Mouse (Mus musculus) intestine, embryonic 14.5 days (tissue): ENCODE results near the gene Fam169a. TPM values are rescaled to one million over a fixed set of nuclear protein-coding genes. Genes with fewer than 3 reads are reported as not detected.
"Not testable (repeated sequence)": the region's sequence is repeated elsewhere in the genome, so short reads cannot be mapped to it uniquely, and the experiment has no call there.

Experiments
- ATAC-seq: fragments of 200-750 bp; cut with Nextera tagmentation; replicated peaks from 2 replicates; pipeline ENCODE4 v1.8.0; 2017; ENCODE audit warnings: low read depth, moderate number of reproducible peaks, moderate TSS enrichment, moderate library complexity; ENCODE audit not compliant: low FRiP score, low TSS enrichment
- DNase-seq: peaks from one replicate; pipeline ENCODE4 v3.0.0-alpha.2; 2018; ENCODE audit warnings: low spot score
- H3K27ac ChIP-seq: fragments of 300-500 bp; sonication (generic); 2 replicates; pipeline ENCODE4 v1.5.1; 2014; ENCODE audit warnings: low read depth, mild to moderate bottlenecking, control low read depth
- H3K27me3 ChIP-seq: fragments of 300-500 bp; sonication (generic); replicated peaks from 2 replicates; pipeline ENCODE4 v1.6.1; 2014; ENCODE audit warnings: low read length, control low read depth; ENCODE audit not compliant: control insufficient read depth, insufficient read depth
- H3K36me3 ChIP-seq: fragments of 300-500 bp; sonication (generic); 2 replicates; pipeline ENCODE4 v1.6.1; 2014; ENCODE audit warnings: low read length, control low read depth; ENCODE audit not compliant: control insufficient read depth, insufficient read depth
- H3K4me1 ChIP-seq: fragments of 300-500 bp; sonication (generic); replicated peaks from 2 replicates; pipeline ENCODE4 v1.6.1; 2014; ENCODE audit warnings: low read length, control low read depth, mixed read lengths; ENCODE audit not compliant: control insufficient read depth, insufficient read depth
- H3K4me2 ChIP-seq: fragments of 300-500 bp; sonication (generic); 2 replicates; pipeline ENCODE4 v1.6.1; 2014; ENCODE audit warnings: low read length
- H3K4me3 ChIP-seq: fragments of 300-500 bp; sonication (generic); 2 replicates; pipeline ENCODE4 v1.5.1; 2014; ENCODE audit warnings: low read depth, low read length, control low read depth, mixed read lengths
- H3K9ac ChIP-seq: fragments of 300-500 bp; sonication (generic); 2 replicates; pipeline ENCODE4 v1.6.1; 2014; ENCODE audit warnings: mild to moderate bottlenecking, low read length
- H3K9me3 ChIP-seq: fragments of 300-500 bp; sonication (generic); 2 replicates; pipeline ENCODE4 v1.6.1; 2016; ENCODE audit warnings: low read length, control low read depth; ENCODE audit not compliant: control insufficient read depth
- WGBS: fragments of 180-500 bp; shearing (Covaris S2); extraction: QIAGEN DNeasy Blood & Tissue Kit; methylation state at CpG from one replicate; pipeline ENCODE4 v1.1.7; 2014; 5-methylcytosine and 5-hydroxymethylcytosine counted together
- polyA plus RNA-seq: library from polyadenylated mRNA; unstranded; fragments of >200 nt; fragmentation: Nextera tagmentation; extraction: Ambion mirVana; gene quantifications from 2 replicates; pipeline ENCODE4 v1.2.1, GENCODE M21; 2014

Fam169a gene
- polyA plus RNA-seq, 1 experiment from 2014 or later: 5.5 TPM

DNA sequence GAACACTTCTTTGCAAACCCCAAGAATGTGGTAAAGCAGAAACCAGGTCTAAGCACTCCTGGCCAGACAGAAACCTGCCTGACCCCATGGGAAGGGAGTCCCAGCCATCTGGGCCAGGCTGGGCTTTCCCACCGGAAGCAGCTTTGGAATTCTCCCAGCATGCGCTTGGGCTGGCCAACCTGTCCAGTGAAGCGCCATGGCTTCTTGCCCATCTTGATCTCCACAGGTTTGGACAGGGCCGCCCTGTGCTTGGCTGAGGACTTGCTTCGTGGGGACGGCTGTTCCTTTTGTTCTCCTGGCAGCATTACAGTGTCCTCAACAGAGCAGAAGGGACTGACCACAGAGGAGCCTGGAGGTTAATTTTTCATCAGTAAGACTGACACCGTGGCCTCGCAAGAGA, 13.2 kb upstream of the Fam169a start:
- Histone ChIP-seq H3K4me2 (no peak overlapping the region), H3K27me3 (no peaks in the 10 kb centered on the region), H3K9me3 (no peaks in the 10 kb centered on the region), H3K4me1 (no peaks in the 10 kb centered on the region), H3K27ac (no peak overlapping the region), H3K9ac (no peak overlapping the region), H3K36me3 (no peaks in the 10 kb centered on the region), H3K4me3 (no peak overlapping the region)
- ATAC-seq (no peak), DNase-seq (no peak)
- 77% methylated on average over 8 of the region's 8 CpGs for WGBS

GRCm38 (mm10) chr13:97057817-97058216, 9.3 kb upstream of the Fam169a start:
- no peaks in the 10 kb centered on the region; the same call in 1 of the 2 replicates for H3K4me1 ChIP-seq
- H3K9me3 ChIP-seq: no peaks in the 10 kb centered on the region
- no peak for ATAC-seq
- no peak for DNase-seq
- H3K27ac ChIP-seq: no peak overlapping the region
- H3K4me2 ChIP-seq: no peak overlapping the region
- H3K27me3 ChIP-seq: no peaks in the 10 kb centered on the region
- H3K9ac ChIP-seq: no peak overlapping the region
- WGBS: 56% methylated on average over 4 of the region's 4 CpGs
- no peaks in the 10 kb centered on the region for H3K36me3 ChIP-seq
- no peak overlapping the region for H3K4me3 ChIP-seq

- Histone ChIP-seq H3K4me1 (no peaks in the 10 kb centered on the region; the same call in 1 of the 2 replicates), H3K9ac (no peak overlapping the region), H3K4me3 (no peak overlapping the region), H3K36me3 (no peaks in the 10 kb centered on the region), H3K27me3 (no peaks in the 10 kb centered on the region), H3K4me2 (no peak overlapping the region), H3K9me3 (no peaks in the 10 kb centered on the region), H3K27ac (no peak overlapping the region)
- 90% methylated on average over 6 of the region's 6 CpGs for WGBS
- ATAC-seq (no peak), DNase-seq (no peak)
Measured at GRCm38 (mm10) chr13:97059746-97060145, 7.3 kb upstream of the Fam169a start.

GRCm38 (mm10) chr13:97060331-97060730, 6.8 kb upstream of the Fam169a start:
- Histone ChIP-seq H3K27ac (no peak overlapping the region), H3K4me2 (peak overlapping the region; percentile 18)
- no peak for ATAC-seq

DNA sequence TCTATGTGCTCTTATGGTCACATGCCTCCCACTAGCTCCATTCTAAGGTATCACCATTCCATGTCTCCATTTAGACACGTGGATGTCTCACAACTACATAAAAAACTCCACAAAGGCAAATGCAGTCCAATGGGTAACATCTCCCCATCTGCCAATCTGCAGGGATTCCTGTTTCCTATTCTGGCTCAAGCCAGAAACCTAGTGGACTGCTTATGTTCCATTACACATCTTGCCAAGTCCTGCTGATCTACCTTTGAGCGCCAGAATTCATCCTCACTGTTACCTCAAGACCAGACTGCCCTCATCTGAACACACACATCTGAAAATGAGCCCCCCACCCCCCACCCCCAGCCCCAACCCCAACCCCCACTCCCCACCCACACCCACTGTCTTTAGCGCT, 4.9 kb upstream of the Fam169a start:
- Histone ChIP-seq H3K36me3 (no peaks in the 10 kb centered on the region), H3K9me3 (no peaks in the 10 kb centered on the region), H3K27me3 (no peaks in the 10 kb centered on the region; the same call in 1 of the 2 replicates), H3K4me1 (no peaks in the 10 kb centered on the region; the same call in 1 of the 2 replicates), H3K4me2 (no peak overlapping the region), H3K27ac (no peak overlapping the region), H3K4me3 (no peak overlapping the region), H3K9ac (no peak overlapping the region)
- DNase-seq (no peak), ATAC-seq (no peak)
- 90% methylated on average over 3 of the region's 3 CpGs for WGBS

More at GRCm38 (mm10) chr13:97060331-97060730, 6.8 kb upstream of the Fam169a start:
- no peak for DNase-seq
- H3K4me1 ChIP-seq: no peaks in the 10 kb centered on the region; the same call in 1 of the 2 replicates
- no peak overlapping the region for H3K9ac ChIP-seq
- no peaks in the 10 kb centered on the region for H3K9me3 ChIP-seq
- H3K36me3 ChIP-seq: no peaks in the 10 kb centered on the region
- no peak overlapping the region for H3K4me3 ChIP-seq
- 58% methylated on average over 4 of the region's 8 CpGs for whole genome bisulfite sequencing
- H3K27me3 ChIP-seq: no peaks in the 10 kb centered on the region

GRCm38 (mm10) chr13:97063431-97063830, 3.7 kb upstream of the Fam169a start:
- no peak overlapping the region for H3K4me3 ChIP-seq
- H3K4me1 ChIP-seq: no peaks in the 10 kb centered on the region; the same call in 1 of the 2 replicates
- no peaks in the 10 kb centered on the region for H3K9me3 ChIP-seq
- DNase-seq: no peak
- no peak overlapping the region for H3K27ac ChIP-seq
- H3K4me2 ChIP-seq: no peak overlapping the region
- H3K27me3 ChIP-seq: no peaks in the 10 kb centered on the region; the same call in 1 of the 2 replicates
- ATAC-seq: no peak
- no peak overlapping the region for H3K9ac ChIP-seq
- WGBS: 64% methylated on average over 2 of the region's 2 CpGs
- no peaks in the 10 kb centered on the region for H3K36me3 ChIP-seq

DNA sequence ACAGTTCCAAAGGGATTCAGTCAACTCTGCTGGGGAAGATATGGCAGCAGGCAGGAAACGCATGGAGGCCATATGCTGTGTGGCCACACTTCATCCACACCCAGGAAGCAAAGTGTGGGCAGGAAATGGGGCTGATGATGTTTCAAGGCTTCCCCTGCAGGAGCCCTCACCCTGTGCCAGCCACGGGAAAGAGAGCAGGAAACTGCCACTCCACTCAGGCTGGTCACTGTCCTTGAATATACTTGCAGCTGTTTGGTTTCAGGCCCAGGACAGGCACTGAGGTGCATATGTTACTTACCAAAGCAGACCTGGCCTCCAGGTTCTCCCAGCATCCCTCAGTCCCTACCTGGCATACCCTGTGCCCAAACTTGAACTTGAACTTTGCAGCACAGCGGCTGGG, 2.7 kb upstream of the Fam169a start:
- no peak overlapping the region for H3K4me2 ChIP-seq
- no peaks in the 10 kb centered on the region for H3K9me3 ChIP-seq
- ATAC-seq (peak; percentile 40; the same call in 1 of the 2 replicates), DNase-seq (no peak)
- no peaks in the 10 kb centered on the region for H3K36me3 ChIP-seq
- H3K4me3 ChIP-seq: no peak overlapping the region
- no peaks in the 10 kb centered on the region; the same call in 1 of the 2 replicates for H3K27me3 ChIP-seq
- no peak overlapping the region for H3K27ac ChIP-seq
- no peaks in the 10 kb centered on the region; the same call in 1 of the 2 replicates for H3K4me1 ChIP-seq
- H3K9ac ChIP-seq: no peak overlapping the region
- WGBS: 44% methylated on average over 3 of the region's 3 CpGs

DNA sequence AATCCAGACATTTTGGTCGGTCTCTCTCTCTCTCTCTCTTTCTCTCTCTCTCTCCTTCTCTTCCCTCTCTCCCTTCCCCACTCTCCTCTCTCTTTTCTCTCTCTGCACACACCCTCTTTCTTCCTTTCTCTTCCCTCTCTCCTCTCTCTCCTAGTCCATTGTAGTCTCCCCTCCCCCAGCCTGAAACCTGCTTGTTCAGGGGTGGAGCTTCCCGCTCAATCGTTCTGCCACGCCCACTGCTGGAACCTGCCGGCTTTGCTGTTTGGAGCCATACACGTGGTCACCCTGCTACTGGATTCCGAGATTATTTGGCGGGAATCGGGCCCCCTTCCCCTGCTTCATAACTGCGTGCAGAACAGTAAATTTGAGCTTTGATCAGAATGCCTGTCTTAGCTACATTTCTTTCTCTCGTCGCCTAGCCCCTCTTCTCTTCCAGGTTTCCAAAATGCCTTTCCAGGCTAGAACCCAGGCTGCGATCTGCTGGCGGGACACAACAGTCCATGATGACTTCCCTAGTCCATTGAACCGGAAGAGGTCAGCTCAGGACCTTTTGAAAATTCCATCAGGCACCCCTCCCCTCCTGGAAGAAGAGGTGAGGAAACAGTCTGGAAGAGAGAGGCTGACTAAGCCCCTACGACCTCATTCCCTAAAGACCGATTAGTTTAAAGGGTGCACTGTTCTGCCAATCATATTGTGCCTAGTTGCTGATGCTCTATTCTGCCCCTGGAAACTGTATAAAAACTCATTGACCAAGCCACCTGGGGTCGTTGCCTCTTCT, 2.1 kb upstream of the Fam169a start:
- peak; percentile 10; the same call in 1 of the 2 replicates for ATAC-seq
- H3K27me3 ChIP-seq, H3K36me3 ChIP-seq, H3K4me1 ChIP-seq, H3K4me2 ChIP-seq, H3K27ac ChIP-seq, H3K9me3 ChIP-seq, H3K9ac ChIP-seq, DNase-seq, H3K4me3 ChIP-seq: not testable (repeated sequence)
- 43% methylated on average over 18 of the region's 18 CpGs for WGBS

DNA sequence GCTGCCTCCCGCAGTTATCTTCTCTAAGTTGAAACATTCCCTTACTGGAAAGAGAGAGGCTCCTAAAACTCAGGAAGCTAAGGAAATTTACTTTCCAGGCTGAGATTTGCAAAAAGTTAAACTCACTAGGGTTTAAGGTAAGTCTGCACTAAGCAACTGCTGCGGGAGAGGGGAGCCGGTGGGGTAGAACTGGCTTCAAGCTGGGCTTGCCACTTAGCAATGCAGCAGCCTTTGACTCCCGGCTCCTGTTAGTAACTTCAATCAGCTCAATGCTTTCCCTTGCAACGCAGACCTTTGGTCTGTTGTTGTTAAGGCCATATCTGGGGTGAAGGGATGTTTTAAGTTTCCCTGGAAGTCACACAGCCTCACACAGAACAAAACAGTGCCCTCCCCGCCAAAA, 605 bp downstream of the Fam169a start:
- WGBS: 19% methylated on average over 6 of the region's 6 CpGs
- no peaks in the 10 kb centered on the region for H3K36me3 ChIP-seq
- H3K9me3 ChIP-seq: no peaks in the 10 kb centered on the region
- H3K9ac ChIP-seq: no peak overlapping the region
- H3K27ac ChIP-seq: no peak overlapping the region
- DNase-seq (no peak), ATAC-seq (no peak)
- H3K27me3 ChIP-seq: peaks cover 6% of the 10 kb centered on the region; the same call in 1 of the 2 replicates
- no peak overlapping the region for H3K4me3 ChIP-seq
- no peak overlapping the region for H3K4me2 ChIP-seq
- 0 out of 2 replicates have a peak, but pooled peaks cover 4% of the 10 kb centered on the region for H3K4me1 ChIP-seq
